In genomic region chr11:111215006-111215405, GRCm38 (mm10) we compare ENCODE assay signal across 16 mouse cellular contexts.
DNase-seq lines count a peak whose midpoint lies in the region; ATAC-seq and TF ChIP-seq lines count a peak whose summit lies in the region.
"Had no signal": no experiment of that assay in that cellular context is flagged by ENCODE, and none has a peak within 500 bp of the region (broad histone marks: within the 10 kb centered on the region; RNA-seq: fewer than 3 reads in every experiment).

No protein-coding gene starts in this region.

- H3K27me3 ChIP-seq in forebrain, embryonic 14.5 days (replicated peaks; ENCODE audit: control insufficient read depth, insufficient read depth, low read length) = no peaks in the 10 kb centered on the region
- no peaks in the 10 kb centered on the region for H3K27me3 ChIP-seq in forebrain, postnatal 0 days (ENCODE audit: insufficient read depth, low read length)
- H3K27me3 ChIP-seq in heart, embryonic 10.5 days (ENCODE audit: insufficient read depth, poor library complexity, severe bottlenecking) = no peaks in the 10 kb centered on the region
- H3K27me3 ChIP-seq: limb, embryonic 12.5 days had no signal

- no peak overlapping the region for H3K4me2 ChIP-seq in forebrain, embryonic 14.5 days (ENCODE audit: low read length)
- no peak overlapping the region for H3K4me2 ChIP-seq in forebrain, postnatal 0 days (ENCODE audit: low read depth)
- H3K4me2 ChIP-seq: limb, embryonic 12.5 days had no signal

- no peak overlapping the region for H3K27ac ChIP-seq in forebrain, embryonic 14.5 days (ENCODE audit: low read depth, low read length)
- H3K27ac ChIP-seq in forebrain, postnatal 0 days (ENCODE audit: low read depth, low read length) = no peak overlapping the region
- no peak overlapping the region for H3K27ac ChIP-seq in heart, embryonic 10.5 days
- H3K27ac ChIP-seq: limb, embryonic 12.5 days; liver, embryonic 14.5 days had no signal

- H3K9ac ChIP-seq in forebrain, embryonic 14.5 days (ENCODE audit: low read length) = no peak overlapping the region
- no peak overlapping the region for H3K9ac ChIP-seq in forebrain, postnatal 0 days
- H3K9ac ChIP-seq: limb, embryonic 12.5 days; liver, embryonic 14.5 days had no signal

- TF ChIP-seq CTCF in forebrain, postnatal 0 days (IDR thresholded peaks at IDR 0.05; ENCODE audit: low read depth) = no peak

- DNase-seq in forebrain, embryonic 14.5 days (ENCODE audit: low spot score) = peak; percentile 32
- no peak for DNase-seq in forebrain, postnatal 0 days
- peak; percentile 96 for DNase-seq in heart, adult 11 months
- DNase-seq in heart, embryonic 10.5 days (ENCODE audit: low spot score) = peak; percentile 82
- DNase-seq in heart, postnatal 14 days = peak; percentile 29 to 57
- DNase-seq in layer of hippocampus, postnatal 14 days (ENCODE audit: low spot score in 2 of 2) = no peak
- no peak for DNase-seq in right cerebral cortex, postnatal 4 days
- DNase-seq: adrenal gland, adult 2 months; cerebellum, adult 2 months; kidney, adult 2 months; kidney, postnatal 36 days; thymus, postnatal 4 days had no signal

- ATAC-seq in forebrain, embryonic 14.5 days = no peak
- no peak; the same call in 1 of the 2 replicates for ATAC-seq in forebrain, postnatal 0 days
- ATAC-seq: lung, postnatal 0 days had no signal

- intact Hi-C loops in heart, postnatal 14 days (cut with DNase I) = loop anchor here (10.0 kb wide), 1 partner anchor 150 kb away; the partner anchor contains the start of gene Kcnj2

- 62% methylated on average over 5 of the region's 5 CpGs for WGBS in forebrain, embryonic 14.5 days
- 39% methylated on average over 5 of the region's 5 CpGs for WGBS in forebrain, postnatal 0 days
- 36% methylated on average over 5 of the region's 5 CpGs for WGBS in heart, embryonic 10.5 days

- H3K4me3 ChIP-seq in forebrain, embryonic 14.5 days (ENCODE audit: low read depth, low read length) = no peak overlapping the region
- H3K4me3 ChIP-seq in forebrain, postnatal 0 days (ENCODE audit: low read depth, low read length) = no peak overlapping the region
- no peak overlapping the region for H3K4me3 ChIP-seq in heart, embryonic 10.5 days
- H3K4me3 ChIP-seq: limb, embryonic 12.5 days; myocyte had no signal

- H3K9me3 ChIP-seq in forebrain, embryonic 14.5 days (replicated peaks; ENCODE audit: control insufficient read depth, low read length) = no peaks in the 10 kb centered on the region
- H3K9me3 ChIP-seq in forebrain, postnatal 0 days (ENCODE audit: low read length) = no peaks in the 10 kb centered on the region
- no peaks in the 10 kb centered on the region for H3K9me3 ChIP-seq in heart, embryonic 10.5 days
- H3K9me3 ChIP-seq: limb, embryonic 12.5 days had no signal

- H3K4me1 ChIP-seq in forebrain, embryonic 14.5 days (ENCODE audit: control insufficient read depth, insufficient read depth, low read length) = peaks cover 15% of the 10 kb centered on the region
- peaks cover 7% of the 10 kb centered on the region; the same call in 1 of the 2 replicates for H3K4me1 ChIP-seq in forebrain, postnatal 0 days (ENCODE audit: insufficient read depth)
- H3K4me1 ChIP-seq in heart, embryonic 10.5 days = peaks cover 14% of the 10 kb centered on the region

- H3K36me3 ChIP-seq in forebrain, embryonic 14.5 days (ENCODE audit: control insufficient read depth, insufficient read depth, low read length) = no peaks in the 10 kb centered on the region
- no peaks in the 10 kb centered on the region for H3K36me3 ChIP-seq in forebrain, postnatal 0 days (ENCODE audit: insufficient read depth)
- no peaks in the 10 kb centered on the region for H3K36me3 ChIP-seq in heart, embryonic 10.5 days
- H3K36me3 ChIP-seq: limb, embryonic 12.5 days had no signal

Comparison
In these comparisons a context has a peak if more than half of its experiments do, and no peak if none do; other contexts are left out.
1. DNase-seq: peak in forebrain, embryonic 14.5 days (single experiment), heart, adult 11 months (single experiment), heart, embryonic 10.5 days (single experiment) and heart, postnatal 14 days (2 of 2); none in forebrain, postnatal 0 days (single experiment), layer of hippocampus, postnatal 14 days (0 of 2) and right cerebral cortex, postnatal 4 days (single experiment).